ENCODE assay signal across 22 mouse cellular contexts in genomic region chr5:92741802-92742201, GRCm38 (mm10). TPM values are rescaled to one million over a fixed set of nuclear protein-coding genes. Genes with fewer than 3 reads are reported as not detected.
DNase-seq lines count a peak whose midpoint lies in the region; ATAC-seq and TF ChIP-seq lines count a peak whose summit lies in the region.
"Had no signal": no experiment of that assay in that cellular context is flagged by ENCODE, and none has a peak within 500 bp of the region (broad histone marks: within the 10 kb centered on the region; RNA-seq: fewer than 3 reads in every experiment).

No protein-coding gene starts in this region.

- no peak overlapping the region for H3K9ac ChIP-seq in forebrain, embryonic 12.5 days

- DNase-seq in forebrain, embryonic 10.5 days (ENCODE audit: extremely low spot score, low spot score), result no peak
- DNase-seq in heart, embryonic 10.5 days (ENCODE audit: low spot score), result peak; percentile 14
- DNase-seq in heart, adult 9 months (ENCODE audit: low spot score in 2 of 2), result no peak
- DNase-seq: adrenal gland, adult 2 months; adrenal gland, adult 8-10 months; adrenal gland, postnatal 10 days; adrenal gland, postnatal 14 days; adrenal gland, postnatal 25 days; adrenal gland, postnatal 36 days; B cell, adult 2 months; cerebellum, adult 11 months; cerebellum, adult 11-12 months; cerebellum, adult 18-20 months; cerebellum, adult 2 months had no signal

- WGBS in forebrain, embryonic 10.5 days, result 81% methylated on average over 3 of the region's 3 CpGs
- WGBS in forebrain, embryonic 12.5 days, result 81% methylated on average over 3 of the region's 3 CpGs
- 70% methylated on average over 3 of the region's 3 CpGs for WGBS in heart, embryonic 10.5 days

- no peak for TF ChIP-seq POLR2A in myocyte (IDR thresholded peaks at IDR 0.05; ENCODE audit: insufficient read length, low read depth)

- peaks cover 14% of the 10 kb centered on the region for H3K4me1 ChIP-seq in forebrain, embryonic 10.5 days
- no peaks in the 10 kb centered on the region; the same call in 1 of the 2 replicates for H3K4me1 ChIP-seq in forebrain, embryonic 12.5 days
- peaks cover 28% of the 10 kb centered on the region for H3K4me1 ChIP-seq in heart, embryonic 10.5 days

- H3K27me3 ChIP-seq in forebrain, embryonic 10.5 days (ENCODE audit: poor library complexity, severe bottlenecking), result no peaks in the 10 kb centered on the region
- H3K27me3 ChIP-seq in forebrain, embryonic 12.5 days, result no peaks in the 10 kb centered on the region
- no peaks in the 10 kb centered on the region for H3K27me3 ChIP-seq in heart, embryonic 10.5 days (ENCODE audit: insufficient read depth, poor library complexity, severe bottlenecking)
- no peaks in the 10 kb centered on the region for H3K27me3 ChIP-seq in myocyte (ENCODE audit: control insufficient read depth, insufficient read depth, insufficient read length)
- H3K27me3 ChIP-seq: CH12.LX, Patski had no signal

- no peak overlapping the region for H3K4me3 ChIP-seq in forebrain, embryonic 10.5 days
- H3K4me3 ChIP-seq in forebrain, embryonic 12.5 days (replicated peaks), result no peak overlapping the region
- H3K4me3 ChIP-seq in heart, embryonic 10.5 days, result no peak overlapping the region
- no peak overlapping the region for H3K4me3 ChIP-seq in myocyte

- no peak overlapping the region for H3ac ChIP-seq in myocyte (ENCODE audit: control insufficient read depth, insufficient read length)

- no peak for ATAC-seq in forebrain, embryonic 12.5 days (ENCODE audit: low FRiP score)
- ATAC-seq in cerebellum, adult (ENCODE audit: insufficient number of reproducible peaks, low FRiP score, low TSS enrichment), result no peak
- ATAC-seq: activated CD4-positive, CD25-positive, alpha-beta regulatory T cell, adult 4 months; CD4-positive, CD25-positive, alpha-beta regulatory T cell, adult 4 months; Patski had no signal

- 0 out of 2 replicates have a peak overlapping the region, but pooled peaks have one; percentile 11 for H3K27ac ChIP-seq in forebrain, embryonic 10.5 days
- H3K27ac ChIP-seq in forebrain, embryonic 12.5 days, result no peak overlapping the region
- H3K27ac ChIP-seq in heart, embryonic 10.5 days, result no peak overlapping the region

- no peaks in the 10 kb centered on the region for H3K36me3 ChIP-seq in forebrain, embryonic 10.5 days (replicated peaks)
- no peaks in the 10 kb centered on the region for H3K36me3 ChIP-seq in forebrain, embryonic 12.5 days (replicated peaks)
- no peaks in the 10 kb centered on the region for H3K36me3 ChIP-seq in heart, embryonic 10.5 days
- no peaks in the 10 kb centered on the region for H3K36me3 ChIP-seq in myocyte (ENCODE audit: control insufficient read depth, insufficient read depth)
- H3K36me3 ChIP-seq: G1E had no signal

- no peaks in the 10 kb centered on the region for H3K9me3 ChIP-seq in forebrain, embryonic 10.5 days
- no peaks in the 10 kb centered on the region for H3K9me3 ChIP-seq in forebrain, embryonic 12.5 days
- no peaks in the 10 kb centered on the region for H3K9me3 ChIP-seq in heart, embryonic 10.5 days
- H3K9me3 ChIP-seq: G1E had no signal

- H3K79me2 ChIP-seq in myocyte (ENCODE audit: control insufficient read depth, insufficient read depth), result no peaks in the 10 kb centered on the region

- no peak overlapping the region for H3K4me2 ChIP-seq in forebrain, embryonic 12.5 days
- H3K4me2 ChIP-seq in myocyte (ENCODE audit: low read depth), result peak overlapping the region; percentile 36

TF ChIP-seq in myocyte, 11 proteins besides CTCF, POLR2A, EP300 and RAD21:
- peak in 1 of 3 experiments; percentile 73 for TF ChIP-seq MYOG (IDR thresholded peaks at IDR 0.05; ENCODE audit: control insufficient read depth in 1 of 3, insufficient read depth in 1 of 3, insufficient read length in 2 of 3, low read depth in 2 of 3)
- no peak for TF ChIP-seq CEBPB (IDR thresholded peaks at IDR 0.05; ENCODE audit: insufficient read depth, poor library complexity, severe bottlenecking)
- TF ChIP-seq TCF12 (IDR thresholded peaks at IDR 0.05; ENCODE audit: insufficient read depth, poor library complexity, severe bottlenecking), result no peak
- peak in 1 of 3 experiments; percentile 61 for TF ChIP-seq MYOD1 (IDR thresholded peaks at IDR 0.05; ENCODE audit: control insufficient read depth in 1 of 3, insufficient read length in 2 of 3, low read depth in 2 of 3)

RNA-seq across cellular contexts. Expression of gene Shroom3, which starts 58.6 kb away (rescaled TPM):
- 8.1 and 9.1 TPM in 2 replicates for polyA plus RNA-seq in forebrain, embryonic 10.5 days (2016; fragmentation: Nextera tagmentation; extraction: Ambion mirVana)
- polyA plus RNA-seq in forebrain, embryonic 12.5 days (2016; fragmentation: Nextera tagmentation; extraction: Ambion mirVana), result 6.4 and 6.6 TPM in 2 replicates
- 11.4 and 11.6 TPM in 2 replicates for polyA plus RNA-seq in heart, embryonic 10.5 days (2016; fragmentation: Nextera tagmentation; extraction: Ambion mirVana)
- polyA plus RNA-seq in myocyte (2012; fragmentation: generic; extraction: Trizol), result 7.1 TPM
- polyA plus RNA-seq: activated CD4-positive, CD25-positive, alpha-beta regulatory T cell, adult 4 months; CD4-positive, CD25-positive, alpha-beta regulatory T cell, adult 4 months; G1E had no signal
